Mouse (Mus musculus): ENCODE data around the gene Padi6. TPM values are rescaled to one million over a fixed set of nuclear protein-coding genes. Genes with fewer than 3 reads are reported as not detected.

Padi6 gene
- polyA plus RNA-seq, 1 experiment from 2014 or later = not detected

DNA sequence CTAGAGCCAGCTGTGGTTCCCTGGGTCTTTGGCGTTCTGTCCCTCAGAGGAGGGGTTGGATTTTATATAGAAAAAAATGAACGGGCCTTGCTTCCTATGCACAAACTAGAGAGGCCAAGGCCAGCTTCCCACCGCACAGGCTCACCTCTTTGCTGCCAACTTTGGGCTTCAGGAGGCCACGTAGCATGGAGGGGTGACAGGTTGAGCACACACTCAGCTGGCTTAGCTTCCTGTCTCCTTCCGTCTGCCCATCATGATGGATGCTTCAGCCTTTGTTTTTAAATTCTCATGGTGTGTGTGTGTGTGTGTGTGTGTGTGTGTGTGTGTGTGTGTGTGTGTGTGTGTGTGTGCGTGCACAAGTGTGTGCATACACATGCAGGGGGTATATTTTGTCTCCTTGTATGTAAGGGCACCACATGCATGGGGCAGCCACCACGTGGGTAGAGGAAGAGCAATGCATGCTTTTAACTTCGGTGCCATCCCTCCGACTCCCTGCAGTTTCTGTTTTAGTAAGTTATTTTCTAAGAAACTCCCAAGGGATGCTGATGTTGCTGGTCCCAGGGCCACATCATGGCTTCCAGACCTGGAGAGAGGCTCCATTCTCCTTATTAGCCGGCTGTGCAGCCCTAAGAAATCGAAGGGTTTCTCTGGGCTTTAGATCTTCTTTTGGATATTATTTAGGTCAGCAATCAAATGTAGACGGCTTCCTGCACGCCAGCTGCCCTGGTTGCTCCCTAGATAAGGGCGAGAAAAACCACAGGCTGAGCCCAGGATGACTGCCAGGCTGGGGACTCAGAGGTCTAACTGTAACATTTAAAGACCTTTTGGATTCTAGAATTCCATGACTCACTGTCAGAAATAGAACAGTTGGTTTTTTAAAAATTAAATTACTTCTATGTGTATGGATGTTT lies 46.5 kb downstream of the Padi6 start:
- Histone ChIP-seq H3K4me1 (replicated peaks; ENCODE audit: control insufficient read depth, insufficient read depth, low read length) (peaks cover 12% of the 10 kb centered on the region), H3K27ac (ENCODE audit: low read length) (no peak overlapping the region), H3K4me3 (replicated peaks; ENCODE audit: low read length) (no peak overlapping the region), H3K27me3 (replicated peaks; ENCODE audit: control insufficient read depth, insufficient read depth, low read length) (peaks cover 17% of the 10 kb centered on the region), H3K9ac (replicated peaks; ENCODE audit: low read depth, low read length) (no peak overlapping the region), H3K36me3 (ENCODE audit: control insufficient read depth, insufficient read depth) (no peaks in the 10 kb centered on the region), H3K4me2 (ENCODE audit: low read length) (no peak overlapping the region), H3K9me3 (ENCODE audit: control insufficient read depth, low read length) (no peaks in the 10 kb centered on the region)
- WGBS = 82% methylated on average over 14 of the region's 14 CpGs
- ATAC-seq = no peak

GRCm38 (mm10) chr4:140695146-140695545 lies 47.3 kb downstream of the Padi6 start:
- no peak for ATAC-seq
- Histone ChIP-seq H3K4me3 (replicated peaks; ENCODE audit: low read length) (no peak overlapping the region), H3K9ac (replicated peaks; ENCODE audit: low read depth, low read length) (no peak overlapping the region), H3K4me1 (replicated peaks; ENCODE audit: control insufficient read depth, insufficient read depth, low read length) (peaks cover 7% of the 10 kb centered on the region), H3K27ac (ENCODE audit: low read length) (no peak overlapping the region), H3K4me2 (ENCODE audit: low read length) (no peak overlapping the region), H3K9me3 (ENCODE audit: control insufficient read depth, low read length) (no peaks in the 10 kb centered on the region), H3K27me3 (replicated peaks; ENCODE audit: control insufficient read depth, insufficient read depth, low read length) (peaks cover 12% of the 10 kb centered on the region), H3K36me3 (ENCODE audit: control insufficient read depth, insufficient read depth) (no peaks in the 10 kb centered on the region)
- WGBS = 61% methylated on average over 7 of the region's 7 CpGs

- H3K4me3 ChIP-seq (replicated peaks; ENCODE audit: low read length) = no peak overlapping the region
- no peak for ATAC-seq
These were observed 47.8 kb downstream of the Padi6 start for GRCm38 (mm10) chr4:140694551-140695060.

DNA sequence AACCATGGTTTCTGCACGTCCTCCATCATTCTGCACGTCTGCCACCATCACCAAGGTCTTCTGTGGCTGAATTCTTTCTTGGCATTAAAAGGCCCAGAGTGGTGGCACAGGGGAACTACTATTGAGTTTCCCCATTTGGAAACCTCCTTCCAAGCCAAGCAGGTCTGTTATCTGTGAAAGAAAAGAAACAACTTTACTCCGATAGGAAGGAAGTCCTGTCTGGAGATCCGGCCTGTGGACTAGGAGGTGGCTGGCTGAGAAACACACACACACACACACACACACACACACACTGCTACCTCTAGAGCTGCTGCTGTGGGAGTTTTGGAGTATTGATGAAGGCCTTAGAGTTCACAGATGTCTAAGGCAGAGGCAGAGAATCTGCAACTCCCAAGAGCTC lies 48.9 kb downstream of the Padi6 start:
- no peak overlapping the region for H3K4me2 ChIP-seq (ENCODE audit: low read length)
- H3K4me3 ChIP-seq (replicated peaks; ENCODE audit: low read length) = no peak overlapping the region
- no peak overlapping the region for H3K9ac ChIP-seq (replicated peaks; ENCODE audit: low read depth, low read length)
- H3K27ac ChIP-seq (ENCODE audit: low read length) = no peak overlapping the region
- WGBS = 91% methylated on average over 4 of the region's 4 CpGs
- no peaks in the 10 kb centered on the region for H3K36me3 ChIP-seq (ENCODE audit: control insufficient read depth, insufficient read depth)
- no peaks in the 10 kb centered on the region for H3K9me3 ChIP-seq (ENCODE audit: control insufficient read depth, low read length)
- H3K27me3 ChIP-seq (replicated peaks; ENCODE audit: control insufficient read depth, insufficient read depth, low read length) = peaks cover 2% of the 10 kb centered on the region
- H3K4me1 ChIP-seq (replicated peaks; ENCODE audit: control insufficient read depth, insufficient read depth, low read length) = no peaks in the 10 kb centered on the region
- ATAC-seq = no peak

More at GRCm38 (mm10) chr4:140694551-140695060, 47.8 kb downstream of the Padi6 start:
- Histone ChIP-seq H3K27me3 (replicated peaks; ENCODE audit: control insufficient read depth, insufficient read depth, low read length) (peaks cover 12% of the 10 kb centered on the region), H3K4me2 (ENCODE audit: low read length) (no peak overlapping the region), H3K4me1 (replicated peaks; ENCODE audit: control insufficient read depth, insufficient read depth, low read length) (peaks cover 4% of the 10 kb centered on the region), H3K36me3 (ENCODE audit: control insufficient read depth, insufficient read depth) (no peaks in the 10 kb centered on the region), H3K9ac (replicated peaks; ENCODE audit: low read depth, low read length) (no peak overlapping the region), H3K9me3 (ENCODE audit: control insufficient read depth, low read length) (no peaks in the 10 kb centered on the region), H3K27ac (ENCODE audit: low read length) (no peak overlapping the region)
- 7% methylated on average over 1 of the region's 1 CpGs for WGBS

DNA sequence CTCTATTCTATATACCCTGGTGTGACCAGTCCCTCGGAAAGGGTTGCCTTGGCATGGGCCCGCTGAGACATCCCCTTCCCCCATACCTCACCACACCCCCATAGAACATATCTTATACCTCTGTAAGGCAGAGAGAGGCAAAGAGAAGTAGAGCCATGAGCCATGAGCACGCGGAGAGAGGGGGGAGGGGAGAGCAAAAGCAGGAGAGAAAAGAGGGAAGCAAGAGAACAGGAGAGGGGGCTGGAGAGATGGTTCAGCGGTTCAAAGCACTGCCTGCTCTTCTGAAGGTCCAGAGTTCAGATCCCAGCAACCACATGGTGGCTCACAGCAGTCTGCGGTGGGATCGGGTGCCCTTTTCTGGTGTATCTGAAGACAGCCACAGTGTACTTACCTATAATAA lies 51.0 kb downstream of the Padi6 start:
- no peak overlapping the region for H3K27ac ChIP-seq (ENCODE audit: low read length)
- H3K4me2 ChIP-seq (ENCODE audit: low read length) = no peak overlapping the region
- ATAC-seq = no peak
- no peaks in the 10 kb centered on the region for H3K9me3 ChIP-seq (ENCODE audit: control insufficient read depth, low read length)
- H3K4me1 ChIP-seq (replicated peaks; ENCODE audit: control insufficient read depth, insufficient read depth, low read length) = no peaks in the 10 kb centered on the region
- no peaks in the 10 kb centered on the region for H3K36me3 ChIP-seq (ENCODE audit: control insufficient read depth, insufficient read depth)
- no peak overlapping the region for H3K4me3 ChIP-seq (replicated peaks; ENCODE audit: low read length)
- H3K27me3 ChIP-seq (replicated peaks; ENCODE audit: control insufficient read depth, insufficient read depth, low read length) = no peaks in the 10 kb centered on the region
- no peak overlapping the region for H3K9ac ChIP-seq (replicated peaks; ENCODE audit: low read depth, low read length)
- 73% methylated on average over 7 of the region's 7 CpGs for WGBS

DNA sequence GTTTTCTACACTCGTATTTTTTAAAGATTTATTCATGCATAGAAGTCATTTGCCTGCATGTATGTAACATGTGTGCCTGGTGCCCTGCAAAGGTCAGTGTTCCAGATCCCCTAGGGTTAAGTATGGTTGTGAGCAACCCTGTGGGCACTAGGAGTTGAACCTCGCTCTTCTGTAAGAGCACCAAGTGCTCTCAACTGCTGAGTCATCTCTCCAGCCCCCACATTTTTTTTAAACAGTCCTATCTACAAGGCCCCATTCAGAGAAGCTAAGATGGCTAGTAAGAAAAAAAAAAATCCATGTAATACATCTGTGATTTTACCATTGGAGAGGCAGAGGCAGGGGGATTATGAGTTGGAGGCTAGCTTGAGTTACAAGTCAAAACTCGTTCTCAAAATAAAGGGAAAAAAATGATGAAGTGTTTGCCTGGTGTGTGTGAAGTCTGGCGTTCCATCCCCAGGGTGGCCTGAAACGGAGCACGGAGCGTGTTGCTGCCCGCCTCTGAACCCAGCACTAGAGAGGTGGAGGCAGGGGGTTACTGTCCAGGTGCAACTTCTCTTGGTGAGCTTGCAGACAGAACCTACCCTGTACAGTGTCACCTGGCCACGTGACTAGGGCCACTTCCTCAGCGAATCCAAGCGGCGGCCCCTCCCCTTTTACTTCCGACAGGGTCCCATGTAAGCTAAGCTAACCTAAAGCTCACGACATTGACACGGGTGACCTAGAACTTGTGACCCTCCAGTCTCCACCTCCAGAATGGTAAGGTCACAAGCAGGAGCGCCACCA lies 52.4 kb downstream of the Padi6 start:
- ATAC-seq = no peak
- no peak overlapping the region for H3K27ac ChIP-seq (ENCODE audit: low read length)
- no peak overlapping the region for H3K4me2 ChIP-seq (ENCODE audit: low read length)
- H3K4me3 ChIP-seq (replicated peaks; ENCODE audit: low read length) = no peak overlapping the region
- H3K36me3 ChIP-seq (ENCODE audit: control insufficient read depth, insufficient read depth) = no peaks in the 10 kb centered on the region
- WGBS = 82% methylated on average over 16 of the region's 16 CpGs
- H3K9me3 ChIP-seq (ENCODE audit: control insufficient read depth, low read length) = no peaks in the 10 kb centered on the region
- no peaks in the 10 kb centered on the region for H3K4me1 ChIP-seq (replicated peaks; ENCODE audit: control insufficient read depth, insufficient read depth, low read length)
- no peak overlapping the region for H3K9ac ChIP-seq (replicated peaks; ENCODE audit: low read depth, low read length)
- no peaks in the 10 kb centered on the region for H3K27me3 ChIP-seq (replicated peaks; ENCODE audit: control insufficient read depth, insufficient read depth, low read length)

DNA sequence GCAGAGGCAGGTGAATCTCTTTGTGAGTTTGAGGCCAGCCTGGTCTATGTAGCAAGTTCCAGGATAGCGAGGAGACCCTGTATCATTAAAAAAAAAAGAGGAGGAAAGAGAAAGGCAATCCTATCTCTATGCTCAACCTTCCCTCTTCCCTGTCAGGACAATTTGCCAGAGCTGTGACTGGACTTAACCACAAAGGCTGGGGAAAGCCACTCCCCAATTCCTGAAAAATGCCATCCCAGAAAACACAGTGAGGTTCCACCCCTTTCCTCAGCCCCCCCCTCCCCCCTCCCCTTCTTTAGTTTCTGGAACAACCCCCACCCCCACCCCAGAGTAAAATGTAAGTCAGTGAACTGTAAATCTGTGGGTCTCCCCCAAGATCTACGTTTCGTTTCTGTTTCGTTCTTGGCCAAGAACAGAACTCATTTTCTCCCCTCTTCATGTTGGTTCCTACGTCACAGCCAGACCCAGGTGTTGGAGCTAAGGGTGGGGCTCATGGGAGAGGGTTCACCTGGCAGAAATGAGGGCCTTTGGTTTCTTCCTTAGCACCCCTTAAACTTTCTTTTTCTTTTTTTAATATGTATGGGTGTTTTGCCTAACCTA lies 53.5 kb downstream of the Padi6 start:
- no peak overlapping the region for H3K9ac ChIP-seq (replicated peaks; ENCODE audit: low read depth, low read length)
- no peak for ATAC-seq
- H3K4me2 ChIP-seq (ENCODE audit: low read length) = no peak overlapping the region
- H3K27me3 ChIP-seq (replicated peaks; ENCODE audit: control insufficient read depth, insufficient read depth, low read length) = no peaks in the 10 kb centered on the region
- H3K9me3 ChIP-seq (ENCODE audit: control insufficient read depth, low read length) = no peaks in the 10 kb centered on the region
- peaks cover 4% of the 10 kb centered on the region; the same call in 1 of the 2 replicates for H3K4me1 ChIP-seq (replicated peaks; ENCODE audit: control insufficient read depth, insufficient read depth, low read length)
- no peaks in the 10 kb centered on the region for H3K36me3 ChIP-seq (ENCODE audit: control insufficient read depth, insufficient read depth)
- 90% methylated on average over 5 of the region's 5 CpGs for WGBS
- no peak overlapping the region for H3K4me3 ChIP-seq (replicated peaks; ENCODE audit: low read length)
- no peak overlapping the region for H3K27ac ChIP-seq (ENCODE audit: low read length)

GRCm38 (mm10) chr4:140688044-140688825 lies 54.2 kb downstream of the Padi6 start:
- H3K36me3 ChIP-seq (ENCODE audit: control insufficient read depth, insufficient read depth) = no peaks in the 10 kb centered on the region
- no peak overlapping the region for H3K4me2 ChIP-seq (ENCODE audit: low read length)
- ATAC-seq = no peak
- peaks cover 4% of the 10 kb centered on the region; the same call in 1 of the 2 replicates for H3K4me1 ChIP-seq (replicated peaks; ENCODE audit: control insufficient read depth, insufficient read depth, low read length)
- H3K9ac ChIP-seq (replicated peaks; ENCODE audit: low read depth, low read length) = no peak overlapping the region
- no peak overlapping the region for H3K4me3 ChIP-seq (replicated peaks; ENCODE audit: low read length)
- H3K9me3 ChIP-seq (ENCODE audit: control insufficient read depth, low read length) = no peaks in the 10 kb centered on the region
- WGBS = 69% methylated on average over 12 of the region's 12 CpGs
- no peaks in the 10 kb centered on the region for H3K27me3 ChIP-seq (replicated peaks; ENCODE audit: control insufficient read depth, insufficient read depth, low read length)
- no peak overlapping the region for H3K27ac ChIP-seq (ENCODE audit: low read length)

All from forebrain, embryonic 16.5 days (tissue).